Mouse (Mus musculus): ENCODE results near the gene Rapsn. TPM values are rescaled to one million over a fixed set of nuclear protein-coding genes. Genes with fewer than 3 reads are reported as not detected.

Gene Rapsn
- total RNA-seq, 1 experiment = 1.1 TPM

- no peak overlapping the region for H3K27ac ChIP-seq (ENCODE audit: insufficient read depth, low read depth, low read length, poor library complexity, severe bottlenecking)
Measured at GRCm38 (mm10) chr2:91085494-91086391, 50.3 kb downstream of the Rapsn start.

GRCm38 (mm10) chr2:91086392-91087237, 51.2 kb downstream of the Rapsn start:
- no peak overlapping the region for H3K4me3 ChIP-seq (ENCODE audit: insufficient read depth in 1 of 2, low read depth in 1 of 2, low read length in 2 of 2, poor library complexity in 1 of 2, severe bottlenecking in 1 of 2)
- in situ Hi-C loops (cut with MboI; ENCODE audit: low sequenced_read_pairs in 2 of 2, unreplicated experiment in 2 of 2) = no loop called here
- no peak overlapping the region for H3K27ac ChIP-seq (ENCODE audit: insufficient read depth, low read depth, low read length, poor library complexity, severe bottlenecking)

More at GRCm38 (mm10) chr2:91085494-91086391, 50.3 kb downstream of the Rapsn start:
- no peaks in the 10 kb centered on the region for H3K4me1 ChIP-seq (ENCODE audit: control insufficient read depth in 2 of 2, insufficient read depth in 2 of 2, low read length in 2 of 2, poor library complexity in 1 of 2)
- in situ Hi-C loops (cut with MboI; ENCODE audit: low sequenced_read_pairs in 2 of 2, unreplicated experiment in 2 of 2) = no loop called here
- H3K9me3 ChIP-seq (ENCODE audit: control insufficient read depth, insufficient read depth, low read depth, low read length) = no peaks in the 10 kb centered on the region
- no peaks in the 10 kb centered on the region for H3K36me3 ChIP-seq (ENCODE audit: control insufficient read depth, insufficient read depth, low read length, poor library complexity, severe bottlenecking)
- no peak for TF ChIP-seq ZC3H11A (IDR thresholded peaks at IDR 0.05; ENCODE audit: borderline replicate concordance, low read depth, low read length)
- no peak overlapping the region for H3K4me3 ChIP-seq (ENCODE audit: insufficient read depth in 1 of 2, low read depth in 1 of 2, low read length in 2 of 2, poor library complexity in 1 of 2, severe bottlenecking in 1 of 2)
- DNase-seq (ENCODE audit: low read depth, low spot score) = no peak
- no peak overlapping the region for H3K9ac ChIP-seq (ENCODE audit: insufficient read depth, low read depth, low read length, poor library complexity, severe bottlenecking)

GRCm38 (mm10) chr2:91087453-91087852, 52.0 kb downstream of the Rapsn start:
- in situ Hi-C loops (cut with MboI; ENCODE audit: low sequenced_read_pairs in 2 of 2, unreplicated experiment in 2 of 2) = no loop called here
- Histone ChIP-seq H3K4me3 (ENCODE audit: insufficient read depth in 1 of 2, low read depth in 1 of 2, low read length in 2 of 2, poor library complexity in 1 of 2, severe bottlenecking in 1 of 2) (no peak overlapping the region), H3K9ac (ENCODE audit: insufficient read depth, low read depth, low read length, poor library complexity, severe bottlenecking) (no peak overlapping the region), H3K27ac (ENCODE audit: insufficient read depth, low read depth, low read length, poor library complexity, severe bottlenecking) (no peak overlapping the region), H3K4me1 (ENCODE audit: control insufficient read depth in 2 of 2, insufficient read depth in 2 of 2, low read length in 2 of 2, poor library complexity in 1 of 2) (no peaks in the 10 kb centered on the region), H3K9me3 (ENCODE audit: control insufficient read depth, insufficient read depth, low read depth, low read length) (no peaks in the 10 kb centered on the region), H3K36me3 (ENCODE audit: control insufficient read depth, insufficient read depth, low read length, poor library complexity, severe bottlenecking) (no peaks in the 10 kb centered on the region)
- TF ChIP-seq CHD2 (IDR thresholded peaks at IDR 0.05; ENCODE audit: low read depth, low read length) (no peak), HCFC1 (IDR thresholded peaks at IDR 0.05; ENCODE audit: borderline replicate concordance, insufficient read depth, low read length) (no peak), ZNF384 (IDR thresholded peaks at IDR 0.05; ENCODE audit: low read depth, low read length) (no peak), ZC3H11A (IDR thresholded peaks at IDR 0.05; ENCODE audit: borderline replicate concordance, low read depth, low read length) (no peak), MAFK (IDR thresholded peaks at IDR 0.05; ENCODE audit: insufficient read depth, low read depth, low read length) (no peak)
- no peak for DNase-seq (ENCODE audit: low read depth, low spot score)

More at GRCm38 (mm10) chr2:91086392-91087237, 51.2 kb downstream of the Rapsn start:
- H3K9ac ChIP-seq (ENCODE audit: insufficient read depth, low read depth, low read length, poor library complexity, severe bottlenecking) = no peak overlapping the region
- H3K36me3 ChIP-seq (ENCODE audit: control insufficient read depth, insufficient read depth, low read length, poor library complexity, severe bottlenecking) = no peaks in the 10 kb centered on the region
- H3K9me3 ChIP-seq (ENCODE audit: control insufficient read depth, insufficient read depth, low read depth, low read length) = no peaks in the 10 kb centered on the region
- TF ChIP-seq CHD2 (IDR thresholded peaks at IDR 0.05; ENCODE audit: low read depth, low read length) = no peak
- no peak for TF ChIP-seq ZNF384 (IDR thresholded peaks at IDR 0.05; ENCODE audit: low read depth, low read length)
- no peak for TF ChIP-seq ZC3H11A (IDR thresholded peaks at IDR 0.05; ENCODE audit: borderline replicate concordance, low read depth, low read length)
- no peak for TF ChIP-seq MAFK (IDR thresholded peaks at IDR 0.05; ENCODE audit: insufficient read depth, low read depth, low read length)
- TF ChIP-seq HCFC1 (IDR thresholded peaks at IDR 0.05; ENCODE audit: borderline replicate concordance, insufficient read depth, low read length) = no peak
- no peaks in the 10 kb centered on the region for H3K4me1 ChIP-seq (ENCODE audit: control insufficient read depth in 2 of 2, insufficient read depth in 2 of 2, low read length in 2 of 2, poor library complexity in 1 of 2)
- no peak for DNase-seq (ENCODE audit: low read depth, low spot score)

GRCm38 (mm10) chr2:91088987-91089386, 53.6 kb downstream of the Rapsn start:
- in situ Hi-C loops (cut with MboI; ENCODE audit: low sequenced_read_pairs in 2 of 2, unreplicated experiment in 2 of 2) = no loop called here
- no peaks in the 10 kb centered on the region for H3K9me3 ChIP-seq (ENCODE audit: control insufficient read depth, insufficient read depth, low read depth, low read length)
- no peak overlapping the region for H3K4me3 ChIP-seq (ENCODE audit: insufficient read depth in 1 of 2, low read depth in 1 of 2, low read length in 2 of 2, poor library complexity in 1 of 2, severe bottlenecking in 1 of 2)
- H3K36me3 ChIP-seq (ENCODE audit: control insufficient read depth, insufficient read depth, low read length, poor library complexity, severe bottlenecking) = no peaks in the 10 kb centered on the region
- H3K9ac ChIP-seq (ENCODE audit: insufficient read depth, low read depth, low read length, poor library complexity, severe bottlenecking) = no peak overlapping the region
- no peak for DNase-seq (ENCODE audit: low read depth, low spot score)
- no peak overlapping the region for H3K27ac ChIP-seq (ENCODE audit: insufficient read depth, low read depth, low read length, poor library complexity, severe bottlenecking)
- H3K4me1 ChIP-seq (ENCODE audit: control insufficient read depth in 2 of 2, insufficient read depth in 2 of 2, low read length in 2 of 2, poor library complexity in 1 of 2) = no peaks in the 10 kb centered on the region
- no peak for TF ChIP-seq HCFC1 (IDR thresholded peaks at IDR 0.05; ENCODE audit: borderline replicate concordance, insufficient read depth, low read length)
